Mouse (Mus musculus) hindbrain, embryonic 15.5 days (tissue): ENCODE measurements at regions not wholly inside any gene's neighbourhood (a gene's known extent, or its start where the extent isn't known, plus 50 kb on each side); places are given as distances from the start of the nearest gene placed in this dataset.
"Not testable (repeated sequence)": the region's sequence is repeated elsewhere in the genome, so short reads cannot be mapped to it uniquely, and the experiment has no call there.

Experiments
- ATAC-seq: fragments of 200-750 bp; cut with Nextera tagmentation; 2 replicates; pipeline ENCODE4 v1.8.0; 2017; ENCODE audit warnings: low read depth, moderate number of reproducible peaks, moderate TSS enrichment; ENCODE audit not compliant: low FRiP score
- H3K27ac ChIP-seq: fragments of 300-500 bp; sonication (generic); replicated peaks from 2 replicates; pipeline ENCODE4 v1.5.1; 2015; ENCODE audit warnings: mild to moderate bottlenecking, inconsistent platforms
- H3K27me3 ChIP-seq: fragments of 300-500 bp; sonication (generic); 2 replicates; pipeline ENCODE4 v1.6.1; 2015; ENCODE audit warnings: control low read depth, inconsistent platforms
- H3K36me3 ChIP-seq: fragments of 300-500 bp; sonication (generic); 2 replicates; pipeline ENCODE4 v1.6.1; 2015; ENCODE audit warnings: control low read depth, inconsistent platforms
- H3K4me1 ChIP-seq: fragments of 300-500 bp; sonication (generic); replicated peaks from 2 replicates; pipeline ENCODE4 v1.6.1; 2015; ENCODE audit warnings: control low read depth, inconsistent platforms
- H3K4me2 ChIP-seq: fragments of 300-500 bp; sonication (generic); 2 replicates; pipeline ENCODE4 v1.6.1; 2015; ENCODE audit warnings: moderate library complexity, mild to moderate bottlenecking, inconsistent platforms
- H3K4me3 ChIP-seq: fragments of 300-500 bp; sonication (generic); 2 replicates; pipeline ENCODE4 v1.5.1; 2015; ENCODE audit warnings: mild to moderate bottlenecking, inconsistent platforms
- H3K9ac ChIP-seq: fragments of 300-500 bp; sonication (generic); 2 replicates; pipeline ENCODE4 v1.6.1; 2015; ENCODE audit warnings: inconsistent platforms
- H3K9me3 ChIP-seq: fragments of 300-500 bp; sonication (generic); 2 replicates; pipeline ENCODE4 v1.6.1; 2016; ENCODE audit warnings: control low read depth, inconsistent platforms
- WGBS: fragments of 180-500 bp; shearing (Covaris S2); methylation state at CpG from one replicate; pipeline ENCODE4 v1.1.7; 2015; 5-methylcytosine and 5-hydroxymethylcytosine counted together

DNA sequence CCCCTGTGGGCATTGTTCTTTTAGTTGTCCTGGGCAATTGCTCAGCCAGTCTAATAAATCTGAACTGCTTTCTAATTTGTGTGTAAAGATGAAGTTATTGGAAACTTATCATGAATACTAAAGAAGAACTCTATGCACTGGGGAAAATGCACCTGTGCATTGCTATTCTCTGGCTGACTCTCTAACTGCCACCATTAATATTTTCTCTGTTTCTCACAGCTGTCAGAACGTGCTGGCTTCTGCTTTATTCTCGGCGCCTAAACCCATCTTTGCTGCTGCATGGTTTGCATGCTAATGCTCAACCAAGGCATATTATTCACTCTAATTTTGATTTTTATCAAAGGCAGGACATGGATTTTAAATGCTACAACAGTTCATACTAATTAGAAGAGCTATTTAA lies 128.9 kb upstream of the Gm527 start:
- Histone ChIP-seq H3K9me3 (no peaks in the 10 kb centered on the region), H3K4me1 (no peaks in the 10 kb centered on the region), H3K27ac (no peak overlapping the region), H3K9ac (no peak overlapping the region), H3K36me3 (no peaks in the 10 kb centered on the region), H3K4me2 (no peak overlapping the region), H3K27me3 (no peaks in the 10 kb centered on the region), H3K4me3 (no peak overlapping the region)
- WGBS = 45% methylated on average over 3 of the region's 3 CpGs
- ATAC-seq = no peak

DNA sequence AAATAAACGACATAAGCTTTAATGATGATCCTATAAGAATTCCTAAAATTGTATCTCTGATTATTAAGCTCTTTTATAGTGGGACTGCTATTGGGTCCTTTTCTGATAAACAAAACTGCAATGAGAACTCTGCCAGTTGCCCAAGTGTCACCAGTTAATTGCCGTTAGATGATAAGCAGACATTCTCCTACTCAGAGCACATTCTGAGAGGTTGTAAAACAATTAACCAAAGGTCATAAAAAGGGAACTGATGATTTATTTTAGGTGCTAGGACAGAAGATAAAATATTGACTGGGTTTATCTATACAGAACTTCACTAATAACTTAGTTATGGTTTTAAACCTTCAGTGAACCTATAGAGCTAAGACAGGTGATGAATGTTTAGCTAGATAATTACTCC lies 109.2 kb upstream of the Gm527 start:
- H3K36me3 ChIP-seq, H3K27me3 ChIP-seq, H3K4me3 ChIP-seq, H3K9me3 ChIP-seq, H3K9ac ChIP-seq, H3K4me2 ChIP-seq, H3K4me1 ChIP-seq, ATAC-seq, H3K27ac ChIP-seq: not testable (repeated sequence)
- 86% methylated on average over 2 of the region's 2 CpGs for WGBS

DNA sequence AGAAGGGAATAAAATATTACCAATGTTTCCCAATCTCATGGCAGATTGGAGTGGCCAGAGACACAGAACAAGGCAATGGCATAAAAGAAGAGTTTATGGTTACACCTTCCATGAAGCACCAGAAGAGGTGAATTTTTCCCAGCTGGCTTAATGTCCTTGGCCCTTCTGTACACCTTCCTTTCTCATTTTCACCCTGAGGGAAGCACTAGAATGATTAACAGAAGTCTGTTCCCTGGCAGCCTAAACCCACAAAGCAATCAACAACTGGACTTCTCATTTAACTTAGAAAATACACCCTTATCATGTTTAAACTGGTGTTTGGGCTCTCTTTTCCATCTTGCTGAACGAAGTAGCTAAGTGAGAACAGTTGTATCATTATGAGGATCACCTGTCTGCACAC lies 107.6 kb upstream of the Gm527 start:
- Histone ChIP-seq H3K9ac (no peak overlapping the region), H3K4me1 (no peaks in the 10 kb centered on the region), H3K27me3 (no peaks in the 10 kb centered on the region), H3K9me3 (no peaks in the 10 kb centered on the region), H3K4me2 (no peak overlapping the region), H3K4me3 (no peak overlapping the region), H3K36me3 (no peaks in the 10 kb centered on the region), H3K27ac (no peak overlapping the region)
- WGBS = 74% methylated on average over 1 of the region's 1 CpGs
- no peak for ATAC-seq

DNA sequence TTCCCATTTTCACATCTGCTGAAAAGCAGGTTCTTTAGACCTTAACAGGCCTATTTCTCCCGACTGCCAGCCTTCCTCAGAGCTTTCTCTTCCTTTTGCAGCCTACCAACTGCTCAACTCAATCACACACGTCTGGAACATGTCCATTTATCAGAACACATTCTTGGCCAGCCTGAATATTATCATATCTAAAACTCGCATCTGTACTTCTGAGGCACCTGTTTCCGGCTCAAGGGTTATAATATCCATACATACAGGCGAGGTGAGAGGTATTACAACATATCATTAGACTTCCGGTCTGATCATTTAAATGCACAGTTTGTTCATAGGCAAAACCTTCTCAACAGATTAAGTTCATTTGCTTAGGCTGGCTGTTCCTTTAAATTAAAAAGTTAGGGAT lies 101.8 kb upstream of the Gm527 start:
- Histone ChIP-seq H3K4me2 (no peak overlapping the region), H3K27me3 (no peaks in the 10 kb centered on the region), H3K4me3 (no peak overlapping the region), H3K9me3 (no peaks in the 10 kb centered on the region), H3K9ac (no peak overlapping the region), H3K36me3 (no peaks in the 10 kb centered on the region), H3K4me1 (no peaks in the 10 kb centered on the region), H3K27ac (no peak overlapping the region)
- 83% methylated on average over 6 of the region's 6 CpGs for WGBS
- no peak for ATAC-seq

DNA sequence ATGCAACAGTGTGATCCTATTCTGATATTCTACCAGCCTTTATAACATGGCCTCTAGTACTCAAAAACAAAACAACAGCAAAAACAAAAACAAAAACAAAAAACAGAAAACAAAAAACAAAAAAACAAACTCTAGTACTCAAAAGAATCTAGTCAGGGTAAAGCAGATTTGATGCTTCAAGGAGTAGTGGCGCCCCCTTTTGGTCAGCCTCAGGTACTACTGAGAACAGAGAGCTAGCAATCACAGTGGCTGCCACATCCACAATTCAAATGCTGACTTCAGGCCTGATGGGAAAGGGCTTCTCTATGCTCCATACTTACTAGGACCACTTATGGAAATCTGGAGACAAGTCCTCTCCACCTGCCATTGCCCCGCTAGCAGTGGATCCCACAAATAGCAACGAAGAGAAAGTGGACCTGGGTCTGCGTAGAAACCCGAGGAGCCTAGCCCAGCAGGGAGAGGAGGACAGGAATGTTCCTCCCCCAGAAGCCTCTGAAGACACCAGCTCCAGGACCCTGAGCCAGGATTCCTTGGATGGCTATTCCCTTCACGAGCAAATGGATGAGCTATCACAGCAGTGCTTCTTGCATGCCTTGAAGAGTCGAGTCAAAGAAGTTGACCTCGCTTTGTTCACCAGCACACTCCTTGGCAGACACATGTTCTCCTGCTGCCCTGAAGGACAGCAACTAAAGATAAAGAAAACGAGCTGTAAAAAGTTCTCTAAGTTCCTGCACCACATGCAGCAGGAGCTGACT lies 100.5 kb upstream of the Gm527 start:
- H3K4me3 ChIP-seq = no peak overlapping the region
- no peak overlapping the region for H3K9ac ChIP-seq
- H3K27me3 ChIP-seq = no peaks in the 10 kb centered on the region
- H3K4me1 ChIP-seq = no peaks in the 10 kb centered on the region
- no peak overlapping the region for H3K27ac ChIP-seq
- no peaks in the 10 kb centered on the region for H3K9me3 ChIP-seq
- H3K36me3 ChIP-seq = no peaks in the 10 kb centered on the region
- H3K4me2 ChIP-seq = no peak overlapping the region
- WGBS = 60% methylated on average over 9 of the region's 9 CpGs
- ATAC-seq = no peak

DNA sequence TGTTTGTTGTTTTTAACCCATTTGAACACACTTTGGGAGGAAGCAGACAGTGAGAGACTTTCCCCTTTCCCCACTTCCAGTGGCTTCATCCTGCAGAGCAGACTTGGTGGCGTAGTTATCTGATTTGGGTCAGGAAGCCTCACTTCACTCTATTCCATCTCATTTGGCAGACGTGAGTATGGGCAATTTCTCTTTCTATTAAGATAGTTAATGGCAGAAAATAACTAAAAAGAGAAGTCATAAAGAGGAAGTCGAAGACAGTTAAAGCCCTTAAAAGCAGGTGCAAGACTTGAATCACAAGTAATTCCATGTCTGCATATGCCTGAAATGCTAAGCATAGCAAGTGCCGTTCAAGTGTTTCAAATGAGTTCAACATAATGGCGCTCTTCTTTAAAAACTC lies 97.0 kb upstream of the Gm527 start:
- ATAC-seq = no peak
- 83% methylated on average over 5 of the region's 5 CpGs for WGBS

DNA sequence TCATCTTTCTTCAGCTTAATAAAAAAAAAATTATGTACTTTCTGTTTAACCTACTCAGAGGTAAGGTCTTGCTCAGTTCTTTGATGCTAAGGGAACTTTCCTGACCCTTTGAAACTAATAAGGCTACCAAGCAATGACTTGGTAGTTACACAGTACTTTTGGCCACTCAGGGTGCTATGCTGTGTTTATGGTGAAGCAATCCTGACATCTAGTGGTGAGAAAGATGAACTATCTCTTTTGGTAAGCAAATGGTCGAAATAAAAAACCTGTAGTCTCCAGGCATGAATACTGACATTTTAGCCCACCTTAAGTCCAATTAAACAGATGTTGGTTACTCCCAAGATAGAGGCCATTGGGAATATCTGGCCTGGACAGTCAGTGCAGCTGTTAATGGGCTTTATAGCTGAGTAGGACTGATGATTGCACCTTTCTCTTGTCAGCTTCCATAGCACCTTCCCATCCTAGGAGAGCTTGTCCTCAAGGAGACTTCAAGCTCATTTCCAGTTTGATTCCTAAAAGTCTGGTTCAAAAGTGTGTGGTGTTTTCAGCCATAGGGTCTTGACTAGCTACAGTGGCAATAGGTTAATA lies 88.0 kb upstream of the Gm527 start:
- peak; percentile 87; the same call in 1 of the 2 replicates for ATAC-seq
- Histone ChIP-seq H3K4me3 (no peak overlapping the region), H3K9me3 (no peaks in the 10 kb centered on the region), H3K4me2 (no peak overlapping the region), H3K4me1 (no peaks in the 10 kb centered on the region), H3K9ac (no peak overlapping the region), H3K27ac (no peak overlapping the region), H3K36me3 (no peaks in the 10 kb centered on the region), H3K27me3 (no peaks in the 10 kb centered on the region)
- 0% methylated on average over 1 of the region's 1 CpGs for WGBS

More for the DNA sequence above, 97.0 kb upstream of the Gm527 start:
- no peaks in the 10 kb centered on the region for H3K27me3 ChIP-seq
- H3K4me1 ChIP-seq = no peaks in the 10 kb centered on the region
- H3K27ac ChIP-seq = no peak overlapping the region
- H3K4me2 ChIP-seq = no peak overlapping the region
- no peak overlapping the region for H3K9ac ChIP-seq
- H3K36me3 ChIP-seq = no peaks in the 10 kb centered on the region
- no peaks in the 10 kb centered on the region for H3K9me3 ChIP-seq
- H3K4me3 ChIP-seq = no peak overlapping the region

DNA sequence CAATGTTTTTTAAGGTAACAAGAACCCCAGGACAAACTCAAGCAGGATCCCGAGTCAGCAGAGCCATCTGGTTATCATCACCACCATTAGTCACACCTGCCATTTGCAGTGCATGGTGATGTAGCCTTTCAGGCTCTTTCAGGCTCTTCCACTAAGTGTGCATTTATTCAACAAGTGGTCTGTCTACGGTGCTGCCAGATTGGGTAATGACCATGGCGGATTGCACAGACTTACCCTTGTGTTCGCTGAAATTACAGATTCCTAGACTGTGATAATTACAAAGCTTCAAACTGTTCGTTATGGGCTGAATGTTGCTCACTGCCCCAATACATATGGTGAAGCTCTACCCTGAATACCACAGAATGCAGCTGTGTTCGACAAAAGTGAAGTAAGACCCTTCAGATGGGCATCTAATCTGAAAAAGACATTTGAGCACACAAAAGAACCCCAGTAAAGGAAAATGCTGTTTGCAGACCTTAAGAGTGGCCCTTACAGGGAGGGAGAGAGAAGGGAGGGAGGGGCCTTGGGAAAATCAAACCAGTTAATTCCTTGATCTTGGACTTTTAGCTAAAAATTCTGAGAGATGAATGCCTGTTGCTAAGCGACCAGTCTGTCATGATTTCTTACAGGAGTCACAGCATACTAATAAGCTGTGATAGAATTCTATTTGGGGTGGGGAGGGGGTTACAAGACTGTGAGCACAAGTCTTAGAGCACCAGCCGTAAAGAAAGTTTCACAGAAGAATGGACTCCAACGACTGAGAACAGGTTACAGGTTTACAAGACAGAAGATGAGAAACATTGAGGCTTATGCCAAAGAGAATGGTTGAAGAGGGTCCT lies 85.2 kb upstream of the Gm527 start:
- Histone ChIP-seq H3K27me3 (no peaks in the 10 kb centered on the region), H3K27ac (no peak overlapping the region), H3K4me2 (no peak overlapping the region), H3K9ac (no peak overlapping the region), H3K36me3 (no peaks in the 10 kb centered on the region), H3K4me1 (no peaks in the 10 kb centered on the region), H3K4me3 (no peak overlapping the region), H3K9me3 (no peaks in the 10 kb centered on the region)
- ATAC-seq = peak; percentile 63
- WGBS = 44% methylated on average over 9 of the region's 9 CpGs

DNA sequence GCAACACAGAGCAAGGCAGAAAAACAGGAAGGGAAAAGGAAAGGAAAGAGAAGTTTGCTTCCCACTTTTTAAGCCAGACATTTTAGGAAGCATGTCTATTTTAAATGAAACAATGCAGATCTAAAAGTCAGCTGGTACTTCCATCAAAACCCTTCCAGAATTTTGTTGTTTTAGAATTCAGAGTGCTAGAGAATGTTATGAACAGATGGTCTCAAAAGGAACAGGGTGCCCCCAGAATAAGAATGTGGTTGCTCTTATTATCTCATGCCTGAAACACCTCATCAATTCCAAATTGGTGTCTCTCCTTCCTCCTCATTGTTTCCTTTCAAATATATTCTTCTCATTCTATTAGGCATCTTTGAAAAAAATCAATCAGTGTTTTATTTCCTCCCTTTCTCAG lies 60.0 kb upstream of the Gm527 start:
- Histone ChIP-seq H3K36me3 (no peaks in the 10 kb centered on the region), H3K27me3 (no peaks in the 10 kb centered on the region), H3K27ac (no peak overlapping the region), H3K9ac (no peak overlapping the region), H3K4me3 (no peak overlapping the region), H3K9me3 (no peaks in the 10 kb centered on the region), H3K4me1 (no peaks in the 10 kb centered on the region), H3K4me2 (no peak overlapping the region)
- no peak for ATAC-seq
